Mouse (Mus musculus) kidney, embryonic 16.5 days (tissue): ENCODE results near the gene Slc38a2. TPM values are rescaled to one million over a fixed set of nuclear protein-coding genes. Genes with fewer than 3 reads are reported as not detected.

Experiments used
- ATAC-seq: fragments of 200-750 bp; cut with Nextera tagmentation; 2 replicates; pipeline ENCODE4 v1.8.0; 2017; ENCODE audit warnings: moderate TSS enrichment; ENCODE audit not compliant: low FRiP score, low TSS enrichment
- H3K27ac ChIP-seq: fragments of 300-500 bp; sonication (generic); 2 replicates; pipeline ENCODE4 v1.5.1; 2014; ENCODE audit warnings: low read length
- H3K27me3 ChIP-seq: fragments of 300-500 bp; sonication (generic); 2 replicates; pipeline ENCODE4 v1.6.1; 2014; ENCODE audit warnings: low read length, control low read depth, mixed read lengths; ENCODE audit not compliant: insufficient read depth
- H3K36me3 ChIP-seq: fragments of 300-500 bp; sonication (generic); 2 replicates; pipeline ENCODE4 v1.6.1; 2014; ENCODE audit warnings: low read length, control low read depth, mixed read lengths; ENCODE audit not compliant: insufficient read depth
- H3K4me1 ChIP-seq: fragments of 300-500 bp; sonication (generic); 2 replicates; pipeline ENCODE4 v1.6.1; 2014; ENCODE audit warnings: low read length, control low read depth, mixed read lengths; ENCODE audit not compliant: insufficient read depth
- H3K4me2 ChIP-seq: fragments of 300-500 bp; sonication (generic); replicated peaks from 2 replicates; pipeline ENCODE4 v1.6.1; 2014; ENCODE audit warnings: low read depth, low read length
- H3K4me3 ChIP-seq: fragments of 300-500 bp; sonication (generic); 2 replicates; pipeline ENCODE4 v1.5.1; 2014; ENCODE audit warnings: mild to moderate bottlenecking, low read length
- H3K9ac ChIP-seq: fragments of 300-500 bp; sonication (generic); replicated peaks from 2 replicates; pipeline ENCODE4 v1.6.1; 2014; ENCODE audit warnings: low read length
- H3K9me3 ChIP-seq: fragments of 300-500 bp; sonication (generic); 2 replicates; pipeline ENCODE4 v1.6.1; 2016; ENCODE audit warnings: low read length, control low read depth
- WGBS: fragments of 180-500 bp; shearing (Covaris S2); extraction: QIAGEN DNeasy Blood & Tissue Kit; methylation state at CpG from one replicate; pipeline ENCODE4 v1.1.7; 2014; 5-methylcytosine and 5-hydroxymethylcytosine counted together
- polyA plus RNA-seq: library from polyadenylated mRNA; unstranded; fragments of >200 nt; fragmentation: Nextera tagmentation; extraction: Ambion mirVana; gene quantifications from 2 replicates; pipeline ENCODE4 v1.2.1, GENCODE M21; 2015

Slc38a2 gene
- 140 and 150 TPM in 2 replicates for polyA plus RNA-seq

GRCm38 (mm10) chr15:96699521-96700511 lies at the start of gene Slc38a2:
TSS of gene Slc38a2 (minus strand) at chr15:96699730.
- H3K27ac ChIP-seq, result peak within 1 kb of the TSS; percentile 98
- no peaks in the 10 kb centered on the region for H3K27me3 ChIP-seq
- H3K4me2 ChIP-seq, result peak within 1 kb of the TSS; percentile 84
- peaks cover 33% of the 10 kb centered on the region for H3K4me1 ChIP-seq
- H3K9ac ChIP-seq, result peak within 1 kb of the TSS; percentile 86
- peaks cover 33% of the 10 kb centered on the region for H3K36me3 ChIP-seq
- peak within 1 kb of the TSS; percentile 93 for H3K4me3 ChIP-seq
- peak; percentile 87 for ATAC-seq
- WGBS, result under 1% methylated on average over 76 of the region's 76 CpGs
- no peaks in the 10 kb centered on the region for H3K9me3 ChIP-seq

- Histone ChIP-seq H3K4me2 (no peak overlapping the region), H3K4me3 (no peak overlapping the region), H3K36me3 (no peaks in the 10 kb centered on the region), H3K27ac (peak overlapping the region; percentile 66), H3K9me3 (no peaks in the 10 kb centered on the region), H3K27me3 (no peaks in the 10 kb centered on the region), H3K4me1 (peaks cover 8% of the 10 kb centered on the region; the same call in 1 of the 2 replicates), H3K9ac (no peak overlapping the region)
- 73% methylated on average over 10 of the region's 10 CpGs for WGBS
- ATAC-seq, result no peak
These were observed 49.6 kb upstream of the Slc38a2 start for GRCm38 (mm10) chr15:96749101-96749500.

GRCm38 (mm10) chr15:96747551-96747950 lies 48.0 kb upstream of the Slc38a2 start:
- H3K9ac ChIP-seq, result no peak overlapping the region
- no peak overlapping the region for H3K4me3 ChIP-seq
- no peaks in the 10 kb centered on the region for H3K36me3 ChIP-seq
- no peaks in the 10 kb centered on the region for H3K9me3 ChIP-seq
- H3K4me2 ChIP-seq, result no peak overlapping the region
- H3K4me1 ChIP-seq, result peaks cover 16% of the 10 kb centered on the region; the same call in 1 of the 2 replicates
- H3K27ac ChIP-seq, result no peak overlapping the region
- WGBS, result 76% methylated on average over 11 of the region's 11 CpGs
- no peak for ATAC-seq
- H3K27me3 ChIP-seq, result no peaks in the 10 kb centered on the region

- H3K9me3 ChIP-seq, result no peaks in the 10 kb centered on the region
- H3K27ac ChIP-seq, result no peak overlapping the region
- no peak for ATAC-seq
- H3K4me3 ChIP-seq, result no peak overlapping the region
- no peaks in the 10 kb centered on the region for H3K27me3 ChIP-seq
- WGBS, result 65% methylated on average over 6 of the region's 6 CpGs
- H3K9ac ChIP-seq, result no peak overlapping the region
- H3K36me3 ChIP-seq, result no peaks in the 10 kb centered on the region
- no peak overlapping the region for H3K4me2 ChIP-seq
- peaks cover 16% of the 10 kb centered on the region; the same call in 1 of the 2 replicates for H3K4me1 ChIP-seq
These were observed 47.5 kb upstream of the Slc38a2 start for GRCm38 (mm10) chr15:96746986-96747385.

- Histone ChIP-seq H3K27ac (no peak overlapping the region), H3K4me3 (no peak overlapping the region), H3K9me3 (no peaks in the 10 kb centered on the region), H3K27me3 (no peaks in the 10 kb centered on the region), H3K9ac (no peak overlapping the region), H3K4me1 (peaks cover 16% of the 10 kb centered on the region; the same call in 1 of the 2 replicates), H3K36me3 (no peaks in the 10 kb centered on the region), H3K4me2 (no peak overlapping the region)
- no peak for ATAC-seq
- WGBS, result 96% methylated on average over 1 of the region's 1 CpGs
These were observed 45.8 kb upstream of the Slc38a2 start for GRCm38 (mm10) chr15:96745299-96745698.

GRCm38 (mm10) chr15:96744882-96745296 lies 45.4 kb upstream of the Slc38a2 start:
- ATAC-seq, result no peak
- Histone ChIP-seq H3K27me3 (no peaks in the 10 kb centered on the region), H3K9ac (no peak overlapping the region), H3K4me1 (peaks cover 14% of the 10 kb centered on the region; the same call in 1 of the 2 replicates), H3K4me2 (no peak overlapping the region), H3K4me3 (no peak overlapping the region), H3K36me3 (no peaks in the 10 kb centered on the region), H3K27ac (no peak overlapping the region), H3K9me3 (no peaks in the 10 kb centered on the region)
- 93% methylated on average over 5 of the region's 5 CpGs for WGBS

- Histone ChIP-seq H3K36me3 (no peaks in the 10 kb centered on the region), H3K27ac (no peak overlapping the region), H3K4me3 (no peak overlapping the region), H3K27me3 (no peaks in the 10 kb centered on the region), H3K4me2 (no peak overlapping the region), H3K9me3 (no peaks in the 10 kb centered on the region), H3K4me1 (0 out of 2 replicates have a peak, but pooled peaks cover 8% of the 10 kb centered on the region), H3K9ac (no peak overlapping the region)
- no peak for ATAC-seq
- WGBS, result 65% methylated on average over 18 of the region's 18 CpGs
These were observed 44.8 kb upstream of the Slc38a2 start for GRCm38 (mm10) chr15:96744153-96744881.

GRCm38 (mm10) chr15:96743257-96743656 lies 43.7 kb upstream of the Slc38a2 start:
- Histone ChIP-seq H3K4me2 (no peak overlapping the region), H3K9me3 (no peaks in the 10 kb centered on the region), H3K27ac (0 out of 2 replicates have a peak overlapping the region, but pooled peaks have one; percentile 21), H3K4me3 (no peak overlapping the region), H3K4me1 (0 out of 2 replicates have a peak, but pooled peaks cover 8% of the 10 kb centered on the region), H3K36me3 (no peaks in the 10 kb centered on the region), H3K9ac (no peak overlapping the region), H3K27me3 (no peaks in the 10 kb centered on the region)
- peak; percentile 31; the same call in 1 of the 2 replicates for ATAC-seq
- WGBS, result 54% methylated on average over 6 of the region's 6 CpGs

GRCm38 (mm10) chr15:96742591-96743241 lies 43.2 kb upstream of the Slc38a2 start:
- Histone ChIP-seq H3K4me3 (no peak overlapping the region), H3K27me3 (no peaks in the 10 kb centered on the region), H3K9ac (no peak overlapping the region), H3K4me2 (no peak overlapping the region), H3K36me3 (no peaks in the 10 kb centered on the region), H3K9me3 (no peaks in the 10 kb centered on the region), H3K27ac (no peak overlapping the region), H3K4me1 (0 out of 2 replicates have a peak, but pooled peaks cover 8% of the 10 kb centered on the region)
- ATAC-seq, result no peak
- 88% methylated on average over 16 of the region's 16 CpGs for WGBS
